Mouse (Mus musculus): Measurements from ENCODE around the gene Ugt8a. TPM values are rescaled to one million over a fixed set of nuclear protein-coding genes. Genes with fewer than 3 reads are reported as not detected.

Ugt8a gene
- polyA plus RNA-seq, 1 experiment = 3.3 TPM

GRCm38 (mm10) chr3:125920876-125921275 lies 17.5 kb downstream of the Ugt8a start:
- Histone ChIP-seq H3K4me1 (ENCODE audit: control insufficient read depth, insufficient read depth, low read length) (peaks cover 2% of the 10 kb centered on the region; the same call in 1 of the 2 replicates), H3K4me3 (ENCODE audit: insufficient read depth, low read depth, low read length) (no peak overlapping the region), H3K27me3 (replicated peaks; ENCODE audit: control insufficient read depth, insufficient read depth, low read length) (no peaks in the 10 kb centered on the region), H3K27ac (ENCODE audit: insufficient read depth, low read depth, low read length) (no peak overlapping the region), H3K36me3 (ENCODE audit: control insufficient read depth, insufficient read depth, low read length) (no peaks in the 10 kb centered on the region)
- TF ChIP-seq POLR2A (IDR thresholded peaks at IDR 0.05; ENCODE audit: low read depth, low read length) = no peak
- no peak for TF ChIP-seq CTCF (conservative IDR thresholded peaks at IDR 0.05; ENCODE audit: insufficient read depth, insufficient read length, low read depth, low read length)
- WGBS = 49% methylated on average over 2 of the region's 2 CpGs
- peak; percentile 60 for DNase-seq

GRCm38 (mm10) chr3:125898976-125899375 lies 39.4 kb downstream of the Ugt8a start:
- WGBS = 57% methylated on average over 1 of the region's 1 CpGs
- TF ChIP-seq POLR2A (IDR thresholded peaks at IDR 0.05; ENCODE audit: low read depth, low read length) (no peak), CTCF (conservative IDR thresholded peaks at IDR 0.05; ENCODE audit: insufficient read depth, insufficient read length, low read depth, low read length) (no peak)
- DNase-seq = no peak
- Histone ChIP-seq H3K27me3 (replicated peaks; ENCODE audit: control insufficient read depth, insufficient read depth, low read length) (no peaks in the 10 kb centered on the region), H3K36me3 (ENCODE audit: control insufficient read depth, insufficient read depth, low read length) (no peaks in the 10 kb centered on the region), H3K4me1 (ENCODE audit: control insufficient read depth, insufficient read depth, low read length) (no peaks in the 10 kb centered on the region), H3K4me3 (ENCODE audit: insufficient read depth, low read depth, low read length) (no peak overlapping the region), H3K27ac (ENCODE audit: insufficient read depth, low read depth, low read length) (no peak overlapping the region)

- Histone ChIP-seq H3K4me1 (ENCODE audit: control insufficient read depth, insufficient read depth, low read length) (no peaks in the 10 kb centered on the region), H3K27me3 (replicated peaks; ENCODE audit: control insufficient read depth, insufficient read depth, low read length) (no peaks in the 10 kb centered on the region), H3K4me3 (ENCODE audit: insufficient read depth, low read depth, low read length) (no peak overlapping the region), H3K36me3 (ENCODE audit: control insufficient read depth, insufficient read depth, low read length) (no peaks in the 10 kb centered on the region), H3K27ac (ENCODE audit: insufficient read depth, low read depth, low read length) (peak overlapping the region; percentile 23; the same call in 1 of the 2 replicates)
- WGBS = 45% methylated on average over 2 of the region's 2 CpGs
- TF ChIP-seq CTCF (conservative IDR thresholded peaks at IDR 0.05; ENCODE audit: insufficient read depth, insufficient read length, low read depth, low read length) (no peak), POLR2A (IDR thresholded peaks at IDR 0.05; ENCODE audit: low read depth, low read length) (no peak)
- peak; percentile 14 for DNase-seq
Measured at GRCm38 (mm10) chr3:125887109-125887508, 51.3 kb downstream of the Ugt8a start.

- Histone ChIP-seq H3K27me3 (replicated peaks; ENCODE audit: control insufficient read depth, insufficient read depth, low read length) (no peaks in the 10 kb centered on the region), H3K36me3 (ENCODE audit: control insufficient read depth, insufficient read depth, low read length) (no peaks in the 10 kb centered on the region), H3K4me3 (ENCODE audit: insufficient read depth, low read depth, low read length) (no peak overlapping the region), H3K27ac (ENCODE audit: insufficient read depth, low read depth, low read length) (no peak overlapping the region), H3K4me1 (ENCODE audit: control insufficient read depth, insufficient read depth, low read length) (no peaks in the 10 kb centered on the region)
- 55% methylated on average over 2 of the region's 2 CpGs for WGBS
- TF ChIP-seq POLR2A (IDR thresholded peaks at IDR 0.05; ENCODE audit: low read depth, low read length) = no peak
- no peak for TF ChIP-seq CTCF (conservative IDR thresholded peaks at IDR 0.05; ENCODE audit: insufficient read depth, insufficient read length, low read depth, low read length)
- DNase-seq = no peak
Measured at GRCm38 (mm10) chr3:125884879-125885278, 53.5 kb downstream of the Ugt8a start.

GRCm38 (mm10) chr3:125884423-125884822 lies 54.0 kb downstream of the Ugt8a start:
- Histone ChIP-seq H3K4me1 (ENCODE audit: control insufficient read depth, insufficient read depth, low read length) (no peaks in the 10 kb centered on the region), H3K4me3 (ENCODE audit: insufficient read depth, low read depth, low read length) (no peak overlapping the region), H3K36me3 (ENCODE audit: control insufficient read depth, insufficient read depth, low read length) (no peaks in the 10 kb centered on the region), H3K27me3 (replicated peaks; ENCODE audit: control insufficient read depth, insufficient read depth, low read length) (no peaks in the 10 kb centered on the region), H3K27ac (ENCODE audit: insufficient read depth, low read depth, low read length) (0 out of 2 replicates have a peak overlapping the region, but pooled peaks have one; percentile 28)
- TF ChIP-seq POLR2A (IDR thresholded peaks at IDR 0.05; ENCODE audit: low read depth, low read length) (no peak), CTCF (conservative IDR thresholded peaks at IDR 0.05; ENCODE audit: insufficient read depth, insufficient read length, low read depth, low read length) (no peak)
- DNase-seq = no peak
- WGBS = 51% methylated on average over 2 of the region's 2 CpGs

- TF ChIP-seq CTCF (conservative IDR thresholded peaks at IDR 0.05; ENCODE audit: insufficient read depth, insufficient read length, low read depth, low read length) (no peak), POLR2A (IDR thresholded peaks at IDR 0.05; ENCODE audit: low read depth, low read length) (no peak)
- DNase-seq = no peak
- no peak overlapping the region for H3K27ac ChIP-seq (ENCODE audit: insufficient read depth, low read depth, low read length)
Measured at GRCm38 (mm10) chr3:125883009-125883408, 55.4 kb downstream of the Ugt8a start.

GRCm38 (mm10) chr3:125881835-125882234 lies 56.6 kb downstream of the Ugt8a start:
- TF ChIP-seq POLR2A (IDR thresholded peaks at IDR 0.05; ENCODE audit: low read depth, low read length) (no peak), CTCF (conservative IDR thresholded peaks at IDR 0.05; ENCODE audit: insufficient read depth, insufficient read length, low read depth, low read length) (no peak)
- no peaks in the 10 kb centered on the region for H3K4me1 ChIP-seq (ENCODE audit: control insufficient read depth, insufficient read depth, low read length)
- no peak overlapping the region for H3K27ac ChIP-seq (ENCODE audit: insufficient read depth, low read depth, low read length)
- H3K27me3 ChIP-seq (replicated peaks; ENCODE audit: control insufficient read depth, insufficient read depth, low read length) = no peaks in the 10 kb centered on the region
- DNase-seq = no peak
- no peak overlapping the region for H3K4me3 ChIP-seq (ENCODE audit: insufficient read depth, low read depth, low read length)
- no peaks in the 10 kb centered on the region for H3K36me3 ChIP-seq (ENCODE audit: control insufficient read depth, insufficient read depth, low read length)

More at GRCm38 (mm10) chr3:125883009-125883408, 55.4 kb downstream of the Ugt8a start:
- Histone ChIP-seq H3K4me3 (ENCODE audit: insufficient read depth, low read depth, low read length) (no peak overlapping the region), H3K27me3 (replicated peaks; ENCODE audit: control insufficient read depth, insufficient read depth, low read length) (no peaks in the 10 kb centered on the region), H3K36me3 (ENCODE audit: control insufficient read depth, insufficient read depth, low read length) (no peaks in the 10 kb centered on the region), H3K4me1 (ENCODE audit: control insufficient read depth, insufficient read depth, low read length) (no peaks in the 10 kb centered on the region)
